Mouse (Mus musculus): ENCODE data around the gene Tnfsf15. TPM values are rescaled to one million over a fixed set of nuclear protein-coding genes. Genes with fewer than 3 reads are reported as not detected.

The Tnfsf15 gene
- total and polyA plus RNA-seq, 3 experiments = not detected

DNA sequence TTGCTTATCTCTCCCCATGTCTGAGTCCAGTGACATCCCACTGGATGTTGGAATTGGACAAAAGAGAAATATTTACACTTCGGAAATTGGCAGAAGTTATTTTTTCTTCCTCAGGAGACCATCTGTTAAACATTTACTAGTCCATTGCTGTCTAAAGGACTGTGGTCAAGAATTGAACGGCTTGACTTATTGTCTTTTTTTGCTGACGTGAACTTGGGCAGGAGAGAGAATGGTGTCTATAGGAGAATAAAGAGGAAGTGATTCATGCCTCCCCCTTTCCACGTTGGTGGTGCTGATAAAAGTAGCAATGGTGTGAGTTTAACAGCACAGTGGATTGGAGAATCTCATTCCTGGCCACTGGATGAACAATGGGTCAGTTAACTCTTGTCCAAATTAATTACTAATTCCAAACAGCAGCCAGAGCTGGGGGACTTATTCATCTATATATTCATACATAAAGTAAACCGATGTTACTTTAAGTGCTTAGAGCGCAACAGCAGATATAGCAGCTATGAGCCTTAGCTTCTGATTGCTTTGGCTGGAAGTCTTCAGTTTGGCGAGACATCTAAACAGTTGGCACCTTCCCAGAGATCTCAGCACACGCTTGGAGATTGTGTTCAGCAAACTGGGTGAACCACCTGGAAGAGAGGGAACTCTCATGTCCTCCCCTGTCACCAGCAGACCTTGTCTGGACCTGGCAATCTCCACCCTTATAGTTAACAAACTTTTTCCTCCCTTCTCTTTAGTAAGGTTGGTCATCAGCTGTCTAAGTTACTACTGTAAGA lies 28.6 kb upstream of the Tnfsf15 start:
- 39% methylated on average over 8 of the region's 8 CpGs for WGBS
- intact Hi-C loops (cut with DNase I) = no loop called here

GRCm38 (mm10) chr4:63772514-63772913 lies 27.6 kb upstream of the Tnfsf15 start:
- TF ChIP-seq CTCF (IDR thresholded peaks at IDR 0.05) (no peak), POLR2A (IDR thresholded peaks at IDR 0.05; ENCODE audit: insufficient read depth, low read depth, low read length) (no peak), EP300 (IDR thresholded peaks at IDR 0.05; ENCODE audit: insufficient read depth, low read depth, low read length) (no peak)
- no peak overlapping the region for H3K9ac ChIP-seq (ENCODE audit: low read depth, low read length)
- H3K4me3 ChIP-seq = no peak overlapping the region
- H3K4me1 ChIP-seq (ENCODE audit: control insufficient read depth, insufficient read depth, low read length) = no peaks in the 10 kb centered on the region
- H3K79me2 ChIP-seq (replicated peaks; ENCODE audit: control insufficient read depth, insufficient read depth, low read length) = no peaks in the 10 kb centered on the region
- 50% methylated on average over 2 of the region's 2 CpGs for WGBS
- intact Hi-C loops (cut with DNase I) = no loop called here
- no peak overlapping the region for H3K27ac ChIP-seq
- no peaks in the 10 kb centered on the region for H3K36me3 ChIP-seq (ENCODE audit: control insufficient read depth, insufficient read depth, low read length)
- DNase-seq = no peak
- H3K27me3 ChIP-seq (ENCODE audit: control insufficient read depth, insufficient read depth, low read length) = no peaks in the 10 kb centered on the region

More for the DNA sequence above, 28.6 kb upstream of the Tnfsf15 start:
- Histone ChIP-seq H3K4me1 (ENCODE audit: control insufficient read depth, insufficient read depth, low read length) (no peaks in the 10 kb centered on the region), H3K9ac (ENCODE audit: low read depth, low read length) (no peak overlapping the region), H3K4me3 (no peak overlapping the region), H3K79me2 (replicated peaks; ENCODE audit: control insufficient read depth, insufficient read depth, low read length) (no peaks in the 10 kb centered on the region), H3K36me3 (ENCODE audit: control insufficient read depth, insufficient read depth, low read length) (no peaks in the 10 kb centered on the region), H3K27ac (no peak overlapping the region), H3K27me3 (ENCODE audit: control insufficient read depth, insufficient read depth, low read length) (no peaks in the 10 kb centered on the region)
- DNase-seq = no peak
- no peak for TF ChIP-seq EP300 (IDR thresholded peaks at IDR 0.05; ENCODE audit: insufficient read depth, low read depth, low read length)
- no peak for TF ChIP-seq CTCF (IDR thresholded peaks at IDR 0.05)
- TF ChIP-seq POLR2A (IDR thresholded peaks at IDR 0.05; ENCODE audit: insufficient read depth, low read depth, low read length) = no peak

GRCm38 (mm10) chr4:63771291-63771690 lies 26.4 kb upstream of the Tnfsf15 start:
- TF ChIP-seq EP300 (IDR thresholded peaks at IDR 0.05; ENCODE audit: insufficient read depth, low read depth, low read length) (no peak), POLR2A (IDR thresholded peaks at IDR 0.05; ENCODE audit: insufficient read depth, low read depth, low read length) (no peak), CTCF (IDR thresholded peaks at IDR 0.05) (no peak)

DNA sequence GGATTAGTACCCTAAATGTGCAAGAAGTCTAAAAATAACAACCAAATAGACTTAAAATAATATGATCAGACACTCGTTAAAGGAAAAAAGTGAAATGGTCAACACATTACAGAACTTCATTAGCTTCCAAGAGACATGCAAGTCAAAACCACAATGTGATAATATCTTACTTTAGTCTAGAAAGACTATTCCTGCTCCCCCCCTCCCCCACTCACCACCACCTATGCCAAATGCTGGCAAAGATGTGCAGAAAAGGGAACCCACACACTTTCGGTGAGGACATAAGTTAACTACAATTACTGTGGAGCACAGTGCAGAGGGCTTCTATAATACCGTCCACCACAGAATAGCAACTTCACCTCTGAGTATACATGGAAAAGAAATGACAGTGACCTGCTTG lies 24.2 kb upstream of the Tnfsf15 start:
- DNase-seq = no peak
- intact Hi-C loops (cut with DNase I) = no loop called here
- TF ChIP-seq POLR2A (IDR thresholded peaks at IDR 0.05; ENCODE audit: insufficient read depth, low read depth, low read length) (no peak), CTCF (IDR thresholded peaks at IDR 0.05) (no peak), EP300 (IDR thresholded peaks at IDR 0.05; ENCODE audit: insufficient read depth, low read depth, low read length) (no peak)
- H3K36me3 ChIP-seq (ENCODE audit: control insufficient read depth, insufficient read depth, low read length) = no peaks in the 10 kb centered on the region
- no peak overlapping the region for H3K4me3 ChIP-seq
- H3K4me1 ChIP-seq (ENCODE audit: control insufficient read depth, insufficient read depth, low read length) = no peaks in the 10 kb centered on the region
- H3K27me3 ChIP-seq (ENCODE audit: control insufficient read depth, insufficient read depth, low read length) = no peaks in the 10 kb centered on the region
- no peaks in the 10 kb centered on the region for H3K79me2 ChIP-seq (replicated peaks; ENCODE audit: control insufficient read depth, insufficient read depth, low read length)
- 75% methylated on average over 3 of the region's 3 CpGs for WGBS
- H3K27ac ChIP-seq = no peak overlapping the region
- H3K9ac ChIP-seq (ENCODE audit: low read depth, low read length) = no peak overlapping the region

More at GRCm38 (mm10) chr4:63771291-63771690, 26.4 kb upstream of the Tnfsf15 start:
- no peaks in the 10 kb centered on the region for H3K27me3 ChIP-seq (ENCODE audit: control insufficient read depth, insufficient read depth, low read length)
- no peaks in the 10 kb centered on the region for H3K4me1 ChIP-seq (ENCODE audit: control insufficient read depth, insufficient read depth, low read length)
- no peak overlapping the region for H3K4me3 ChIP-seq
- H3K27ac ChIP-seq = no peak overlapping the region
- no peak for DNase-seq
- no peaks in the 10 kb centered on the region for H3K79me2 ChIP-seq (replicated peaks; ENCODE audit: control insufficient read depth, insufficient read depth, low read length)
- 73% methylated on average over 4 of the region's 4 CpGs for WGBS
- intact Hi-C loops (cut with DNase I) = no loop called here
- H3K9ac ChIP-seq (ENCODE audit: low read depth, low read length) = no peak overlapping the region
- no peaks in the 10 kb centered on the region for H3K36me3 ChIP-seq (ENCODE audit: control insufficient read depth, insufficient read depth, low read length)

DNA sequence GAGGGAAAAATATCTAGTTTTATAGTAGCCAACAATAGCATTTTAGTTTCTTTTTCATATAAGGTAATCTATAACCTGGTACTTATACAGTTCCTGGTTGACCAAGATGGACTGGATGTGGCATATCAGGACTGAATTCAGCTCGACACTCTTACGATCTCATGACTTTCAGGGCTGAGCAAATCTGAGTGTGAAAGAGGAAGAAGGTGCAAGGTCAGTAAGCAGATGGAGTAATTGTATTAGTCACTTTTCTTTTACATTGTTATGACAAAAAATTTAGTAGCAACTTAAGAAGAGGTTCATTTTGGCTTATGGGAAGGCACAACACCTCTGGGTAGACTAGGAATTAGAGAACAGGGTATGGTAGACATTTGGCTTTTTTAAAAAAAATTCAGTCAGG lies 20.1 kb upstream of the Tnfsf15 start:
- DNase-seq = no peak
- H3K4me1 ChIP-seq (ENCODE audit: control insufficient read depth, insufficient read depth, low read length) = no peaks in the 10 kb centered on the region
- no peak overlapping the region for H3K4me3 ChIP-seq
- H3K27me3 ChIP-seq (ENCODE audit: control insufficient read depth, insufficient read depth, low read length) = no peaks in the 10 kb centered on the region
- H3K27ac ChIP-seq = no peak overlapping the region
- no peaks in the 10 kb centered on the region for H3K36me3 ChIP-seq (ENCODE audit: control insufficient read depth, insufficient read depth, low read length)
- intact Hi-C loops (cut with DNase I) = no loop called here
- no peak for TF ChIP-seq EP300 (IDR thresholded peaks at IDR 0.05; ENCODE audit: insufficient read depth, low read depth, low read length)
- no peak for TF ChIP-seq CTCF (IDR thresholded peaks at IDR 0.05)
- TF ChIP-seq POLR2A (IDR thresholded peaks at IDR 0.05; ENCODE audit: insufficient read depth, low read depth, low read length) = no peak
- no peak overlapping the region for H3K9ac ChIP-seq (ENCODE audit: low read depth, low read length)
- WGBS = 80% methylated on average over 2 of the region's 2 CpGs
- H3K79me2 ChIP-seq (replicated peaks; ENCODE audit: control insufficient read depth, insufficient read depth, low read length) = no peaks in the 10 kb centered on the region

GRCm38 (mm10) chr4:63759931-63760330 lies 15.0 kb upstream of the Tnfsf15 start:
- no peak for DNase-seq
- H3K79me2 ChIP-seq (replicated peaks; ENCODE audit: control insufficient read depth, insufficient read depth, low read length) = no peaks in the 10 kb centered on the region
- WGBS = 88% methylated on average over 3 of the region's 3 CpGs
- H3K4me1 ChIP-seq (ENCODE audit: control insufficient read depth, insufficient read depth, low read length) = no peaks in the 10 kb centered on the region
- TF ChIP-seq EP300 (IDR thresholded peaks at IDR 0.05; ENCODE audit: insufficient read depth, low read depth, low read length) (no peak), POLR2A (IDR thresholded peaks at IDR 0.05; ENCODE audit: insufficient read depth, low read depth, low read length) (no peak), CTCF (IDR thresholded peaks at IDR 0.05) (no peak)
- H3K9ac ChIP-seq (ENCODE audit: low read depth, low read length) = no peak overlapping the region
- H3K27ac ChIP-seq = no peak overlapping the region
- no peaks in the 10 kb centered on the region for H3K27me3 ChIP-seq (ENCODE audit: control insufficient read depth, insufficient read depth, low read length)
- H3K36me3 ChIP-seq (ENCODE audit: control insufficient read depth, insufficient read depth, low read length) = no peaks in the 10 kb centered on the region
- H3K4me3 ChIP-seq = no peak overlapping the region
- intact Hi-C loops (cut with DNase I) = no loop called here
